Mouse (Mus musculus) layer of hippocampus, adult 6 months (tissue): ENCODE data around the gene Tango6. TPM values are rescaled to one million over a fixed set of nuclear protein-coding genes. Genes with fewer than 3 reads are reported as not detected.

ENCODE experiments used
- long read RNA-seq, 2 experiments: library from polyadenylated mRNA; unstranded; transcript quantifications; one replicate each; pipeline ENCODE4 v2.0.0; 2019 to 2020
- polyA plus RNA-seq: library from polyadenylated mRNA; unstranded; fragments of <200 nt; fragmentation: Nextera tagmentation; gene quantifications from 2 replicates; pipeline ENCODE4 v1.2.3, GENCODE M21; 2021

Tango6 gene
- 1.9 and 2.2 TPM in 2 replicates for polyA plus RNA-seq
- long read RNA-seq, experiment 1, full-length matches to known transcripts: 4 of 8 reads
- long read RNA-seq, experiment 1, partial matches to known transcripts: 3 of 8 reads
- long read RNA-seq, experiment 1, other reads (novel, unspliced or antisense): 1 of 8 reads
- long read RNA-seq, experiment 2, full-length matches to known transcripts: 16 of 25 reads
- long read RNA-seq, experiment 2, partial matches to known transcripts: 3 of 25 reads
- long read RNA-seq, experiment 2, other reads (novel, unspliced or antisense): 6 of 25 reads

DNA sequence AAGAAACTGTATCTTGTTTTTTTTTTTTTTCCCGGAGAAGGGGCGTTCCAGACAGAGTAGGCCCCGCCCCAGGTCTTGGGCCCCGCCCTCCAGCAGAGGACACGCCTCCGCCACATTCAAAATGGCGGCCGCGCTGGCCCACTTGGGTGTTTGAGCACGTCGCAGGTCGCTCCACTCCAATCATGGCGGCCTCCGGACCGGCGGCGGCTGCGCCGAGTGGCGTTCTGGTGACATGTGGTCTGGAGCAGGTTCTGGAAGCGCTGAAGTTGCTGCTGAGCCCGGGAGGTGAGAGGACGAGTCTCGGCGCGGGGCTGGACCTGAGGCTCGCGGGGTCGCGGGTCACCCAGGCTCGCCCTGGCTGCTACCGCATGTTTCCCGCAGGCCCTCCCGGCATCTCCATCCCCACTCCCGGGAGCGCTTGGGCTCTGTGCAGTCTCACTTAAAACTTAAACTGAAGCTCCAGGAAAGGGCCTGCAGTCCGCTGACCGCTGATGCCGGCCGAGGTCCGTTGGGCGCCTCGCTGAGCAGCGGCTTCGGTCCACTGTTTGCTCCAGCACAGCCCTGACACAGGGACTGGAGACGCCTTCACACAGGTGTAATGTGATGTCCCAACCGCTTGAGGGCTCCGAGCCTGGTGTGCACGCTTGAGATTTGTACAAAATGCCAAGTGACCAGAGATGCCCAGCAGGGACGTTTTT is at the start of gene Tango6:
TSS of gene Tango6 (plus strand) at position 98 of the 698 bp plus-strand sequence.

DNA sequence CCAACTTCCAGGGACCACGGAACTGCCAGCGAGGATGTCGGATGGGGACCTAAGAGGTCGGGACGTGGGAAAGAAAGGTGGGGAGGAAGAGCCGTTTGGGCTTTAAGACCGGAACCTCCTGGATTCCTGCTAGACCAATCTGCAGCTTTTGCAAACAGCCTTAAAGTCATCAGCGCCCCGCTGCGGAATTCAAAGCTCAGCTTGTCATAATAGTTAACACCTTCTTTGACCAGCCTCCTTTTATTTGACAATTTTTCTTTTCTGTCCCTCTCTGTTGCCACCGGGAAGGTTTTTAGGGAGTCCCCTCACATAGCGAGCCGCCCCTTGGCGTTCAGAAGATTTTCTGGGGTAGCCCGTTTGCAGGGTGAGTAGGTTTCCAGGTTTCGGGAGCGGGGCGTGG is 187.2 kb downstream of the Tango6 start, which contains the start of gene Has3:
TSS of gene Has3 (plus strand) at position 192 of the 400 bp plus-strand sequence.

DNA sequence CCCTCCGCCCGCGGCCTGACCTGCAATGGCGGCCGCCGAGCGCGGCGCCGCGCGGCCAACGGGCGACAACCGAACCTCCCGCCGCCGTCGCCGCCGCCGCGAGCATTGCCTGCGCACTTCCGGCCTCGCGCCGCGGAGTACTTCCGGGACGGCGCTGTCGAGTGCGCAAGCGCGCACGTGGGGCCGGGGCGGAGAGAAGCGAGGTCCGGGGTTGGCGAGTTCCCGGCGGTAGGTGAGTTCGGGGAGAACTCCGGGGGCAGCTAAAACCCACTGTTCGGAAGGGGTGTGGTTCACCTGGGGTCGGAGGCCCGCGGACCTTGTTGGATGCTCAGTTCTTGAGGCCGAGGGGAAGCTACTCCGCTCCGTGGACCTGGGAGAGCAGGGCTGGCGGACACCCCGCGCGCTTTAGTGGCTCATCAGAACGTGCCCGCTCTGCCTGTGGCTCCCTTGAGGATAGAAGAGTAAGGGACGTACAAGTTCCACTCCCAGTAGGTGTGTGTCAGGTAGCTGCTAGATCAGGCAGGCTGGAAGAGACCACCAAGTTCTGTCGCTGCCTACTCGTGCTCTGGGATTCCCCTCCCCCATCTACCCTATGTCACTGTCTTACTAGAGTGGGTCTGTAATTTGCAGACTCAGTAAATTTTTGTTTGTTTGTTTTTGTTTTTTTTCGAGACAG is 210.8 kb downstream of the Tango6 start, which contains the start of gene Utp4:
TSS of gene Utp4 (plus strand) at position 156 of the 676 bp plus-strand sequence.

Other genes with a start within 250 kb of the Tango6 start
- gene 6030452D12Rik, start 182.5 kb upstream of the Tango6 start, polyA plus RNA-seq: not detected in 2 replicates
- gene Cdh3, start 172.2 kb upstream of the Tango6 start, polyA plus RNA-seq: 0.05 and 0.72 TPM in 2 replicates
- gene Gm10073, start 109.6 kb upstream of the Tango6 start, polyA plus RNA-seq: 9.7 and 12.7 TPM in 2 replicates
- gene Cdh1, start 79.7 kb upstream of the Tango6 start, polyA plus RNA-seq: 0.15 and 0.31 TPM in 2 replicates
- gene Has3, start 187.2 kb downstream of the Tango6 start, polyA plus RNA-seq: 0.20 and 0.40 TPM in 2 replicates
- 24.4 and 26.2 TPM in 2 replicates for gene Utp4, start 210.6 kb downstream of the Tango6 start, polyA plus RNA-seq